Mouse (Mus musculus) right cerebral cortex, postnatal 25 days (tissue): Measurements from ENCODE around the gene R3hcc1l.

Experiments used
- DNase-seq: peaks from one replicate; pipeline ENCODE4 v3.0.0; 2022

The R3hcc1l gene

DNA sequence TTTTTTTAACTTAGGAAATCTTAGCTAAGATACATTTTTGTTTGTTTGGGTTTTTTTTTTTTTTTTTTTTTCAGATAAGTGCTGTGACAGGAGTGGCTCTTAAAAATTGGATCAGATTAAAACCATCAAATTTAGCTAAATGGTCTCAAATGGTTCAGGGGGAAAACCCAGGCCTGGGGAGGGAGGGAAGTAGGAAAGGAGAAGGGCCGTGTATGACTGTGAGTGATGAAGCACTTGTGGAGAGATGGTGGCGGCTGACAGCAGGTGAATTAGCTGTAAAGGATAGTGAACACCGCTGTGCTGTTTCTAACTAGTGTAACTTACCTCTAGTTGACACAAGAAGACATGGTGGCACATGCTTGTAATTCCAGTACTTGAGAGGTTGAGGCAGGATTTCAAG, 40.1 kb downstream of the R3hcc1l start:
- DNase-seq = no peak

DNA sequence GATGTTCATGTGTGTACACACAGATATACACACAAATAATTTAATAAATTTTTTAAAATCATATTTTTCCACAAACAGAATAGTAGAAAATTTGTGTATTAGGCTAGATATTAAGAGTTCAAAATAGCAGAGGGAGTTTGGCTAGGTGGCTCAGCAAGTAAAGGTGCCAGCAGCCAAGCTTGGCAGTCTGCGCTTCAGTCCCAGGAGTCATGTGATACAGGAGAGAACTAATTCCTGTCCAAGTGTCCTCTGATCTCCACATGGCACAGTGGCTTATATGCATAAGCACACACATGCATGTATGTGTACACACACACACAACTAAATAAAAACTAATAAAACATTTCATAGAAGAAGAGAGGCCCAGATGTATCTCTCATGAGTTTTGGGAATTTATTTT, 43.4 kb downstream of the R3hcc1l start:
- no peak for DNase-seq

DNA sequence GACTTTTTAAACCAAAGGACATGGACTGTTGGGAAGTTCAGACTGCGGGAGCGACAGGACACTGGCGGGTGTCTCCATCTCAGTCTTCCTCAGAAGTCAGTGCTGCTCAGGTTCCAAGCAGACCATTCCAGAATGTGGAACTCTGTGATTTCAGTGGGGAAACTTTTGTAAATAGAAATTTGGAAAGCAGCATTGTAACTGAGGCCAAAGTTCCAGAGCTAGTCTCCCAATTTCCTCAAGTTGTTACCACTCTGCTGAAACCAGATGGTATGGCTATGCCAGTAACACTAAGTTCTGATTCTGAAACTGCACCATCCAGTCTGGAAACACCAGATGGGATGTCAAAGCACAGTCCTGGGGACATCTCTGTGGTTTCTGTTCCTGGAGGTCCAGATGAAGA, 44.4 kb downstream of the R3hcc1l start:
- DNase-seq = no peak

DNA sequence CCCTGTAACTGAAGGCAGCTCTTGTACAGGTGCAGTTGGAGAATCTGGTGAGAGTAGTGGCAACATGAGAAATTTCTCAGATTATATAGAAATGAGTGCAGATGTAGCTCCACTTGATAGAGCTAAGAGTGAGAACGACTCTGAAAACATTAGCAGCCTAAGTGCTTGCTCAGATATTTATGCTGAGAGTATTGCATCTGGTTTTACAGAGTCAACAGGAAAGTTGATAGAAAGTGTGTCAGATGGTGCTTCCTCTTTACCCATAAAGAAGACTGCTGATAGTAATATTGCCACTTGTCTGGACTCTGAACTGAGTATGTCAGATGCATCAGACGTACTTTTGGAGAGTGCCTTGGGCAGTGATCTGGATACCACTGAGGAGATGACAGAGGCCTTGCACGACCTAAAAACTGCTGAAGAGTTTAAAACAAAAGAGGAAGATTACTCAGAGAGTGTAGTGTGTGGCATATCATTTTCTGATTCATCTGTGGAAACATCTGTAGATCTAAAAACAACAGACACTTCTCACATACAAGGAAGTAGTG, 45.2 kb downstream of the R3hcc1l start:
- no peak for DNase-seq

DNA sequence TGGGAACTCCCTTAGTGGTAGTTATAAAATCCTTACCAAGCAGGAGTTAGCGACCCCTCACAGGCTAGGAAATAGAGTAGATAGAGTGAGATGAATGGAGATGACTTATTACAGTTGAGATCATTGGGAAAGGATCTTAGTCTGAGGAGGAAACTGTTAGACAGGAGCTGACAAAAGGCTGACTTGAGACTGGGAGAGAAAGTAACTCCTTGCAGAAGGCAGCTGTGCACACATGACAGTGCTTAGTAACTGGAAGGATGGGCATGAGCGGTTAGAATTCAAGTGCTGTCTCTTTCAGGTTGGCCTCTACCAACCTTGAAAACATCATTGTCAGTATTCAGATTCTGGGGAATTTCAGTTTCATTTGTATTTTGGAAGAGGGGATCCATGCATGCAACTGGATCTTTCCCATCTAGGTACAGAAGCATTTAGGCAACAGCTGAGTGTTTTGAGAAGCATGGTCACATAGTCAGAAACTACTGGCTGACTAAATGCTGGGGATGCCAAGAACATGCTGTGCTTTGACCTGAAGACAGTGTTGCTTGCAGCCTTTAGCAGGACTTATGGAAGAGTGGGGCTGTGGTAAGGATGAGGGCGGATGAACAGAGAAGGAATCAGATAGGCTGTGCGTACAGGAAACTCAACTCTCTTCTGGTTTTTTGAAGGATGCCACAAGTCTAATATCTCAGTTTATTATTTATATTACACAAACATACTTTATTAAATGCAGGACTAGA, 47.9 kb downstream of the R3hcc1l start:
- DNase-seq = no peak

DNA sequence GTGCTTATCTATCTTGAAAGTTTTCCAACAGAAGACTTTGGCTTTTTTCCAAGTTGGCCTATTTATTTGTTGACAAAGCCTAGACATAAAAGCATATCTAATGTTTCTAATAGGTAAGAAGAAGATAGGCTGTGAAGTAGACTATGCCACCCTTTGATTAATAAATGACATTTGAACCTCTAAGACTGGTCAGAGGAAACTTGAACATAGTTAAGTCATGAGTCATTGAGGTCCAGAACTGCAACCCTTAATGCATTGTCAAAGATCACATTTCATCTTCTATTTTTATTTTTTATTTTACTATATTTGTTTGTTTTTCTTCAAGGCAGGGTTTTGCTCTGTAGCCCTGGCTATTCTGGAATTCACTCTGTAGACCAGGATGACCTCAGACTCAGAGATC, 48.5 kb downstream of the R3hcc1l start:
- no peak for DNase-seq

DNA sequence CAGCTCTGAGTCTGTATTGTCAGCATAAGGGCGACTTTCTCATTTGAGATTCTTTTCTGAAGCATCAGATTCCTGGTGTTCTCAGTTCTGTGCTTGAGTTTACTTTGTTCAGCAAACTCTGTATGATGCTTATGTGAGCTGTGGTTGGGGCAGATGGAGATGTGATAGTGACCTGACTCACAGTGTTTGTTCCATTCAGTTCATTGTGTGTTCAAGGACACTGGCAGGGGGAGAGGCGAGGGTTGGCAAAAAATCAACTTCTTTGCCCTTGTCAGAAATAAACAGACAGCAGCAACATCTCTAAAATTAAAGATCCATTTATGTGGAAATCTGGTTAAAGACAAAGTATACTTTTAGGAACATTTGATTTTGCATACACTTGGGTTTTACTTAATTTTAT, 50.5 kb downstream of the R3hcc1l start:
- DNase-seq = no peak

DNA sequence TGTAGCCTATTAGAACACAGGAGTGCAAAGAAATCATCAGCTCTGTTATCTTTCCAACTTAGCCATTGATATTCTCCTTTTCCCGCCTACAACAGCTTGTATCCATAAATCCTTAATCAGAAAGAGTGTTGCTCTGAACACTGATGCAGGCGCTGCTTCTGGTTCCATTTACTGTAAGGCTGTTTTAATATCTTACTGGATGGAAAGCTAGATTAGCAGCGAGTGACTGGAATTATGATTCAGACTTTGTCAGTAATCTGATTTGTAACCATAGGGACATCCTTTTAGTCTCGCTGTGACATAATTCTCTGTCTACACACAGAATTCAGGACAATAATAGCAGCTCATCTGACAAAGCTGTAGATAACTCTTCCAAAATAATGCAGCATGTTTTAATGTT, 52.7 kb downstream of the R3hcc1l start:
- DNase-seq = no peak

DNA sequence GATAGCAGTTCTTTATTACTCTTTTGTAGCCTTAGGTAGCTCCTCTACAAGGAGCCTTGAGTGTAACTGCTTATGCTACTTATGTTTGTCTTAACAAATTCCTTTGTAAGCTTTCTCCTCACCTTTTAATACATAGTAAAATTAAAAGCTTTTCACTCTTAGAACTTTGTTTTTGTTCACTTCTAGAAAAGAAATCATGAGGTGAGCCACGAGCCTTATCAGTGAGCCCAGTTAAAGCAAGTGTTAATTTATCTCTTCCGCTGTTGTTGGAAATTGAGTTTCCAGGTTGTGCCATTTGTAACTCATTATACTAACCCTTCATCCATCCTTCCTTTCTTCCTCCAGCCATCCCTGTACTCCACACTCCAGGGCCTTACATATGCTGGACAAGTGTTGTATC, 56.8 kb downstream of the R3hcc1l start:
- no peak for DNase-seq

DNA sequence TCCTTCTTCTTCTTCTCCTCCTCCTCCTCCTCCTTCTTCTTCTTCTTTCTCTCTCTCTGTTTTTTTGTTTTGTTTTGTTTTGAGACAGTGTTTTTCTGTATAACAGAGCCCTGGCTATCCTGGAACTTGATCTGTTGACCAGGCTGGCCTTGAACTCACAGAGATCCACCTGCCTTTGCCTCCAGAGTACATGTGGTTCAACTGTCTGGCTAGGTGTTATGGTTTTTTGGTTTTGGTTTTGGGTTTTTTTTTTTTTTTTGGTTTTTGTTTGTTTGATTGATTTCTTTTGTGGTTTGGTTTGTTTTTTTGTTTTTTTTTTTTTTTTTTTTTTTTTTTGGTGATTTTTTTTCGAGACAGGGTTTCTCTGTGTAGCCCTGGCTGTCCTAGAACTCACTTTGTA, 58.3 kb downstream of the R3hcc1l start:
- DNase-seq = no peak

DNA sequence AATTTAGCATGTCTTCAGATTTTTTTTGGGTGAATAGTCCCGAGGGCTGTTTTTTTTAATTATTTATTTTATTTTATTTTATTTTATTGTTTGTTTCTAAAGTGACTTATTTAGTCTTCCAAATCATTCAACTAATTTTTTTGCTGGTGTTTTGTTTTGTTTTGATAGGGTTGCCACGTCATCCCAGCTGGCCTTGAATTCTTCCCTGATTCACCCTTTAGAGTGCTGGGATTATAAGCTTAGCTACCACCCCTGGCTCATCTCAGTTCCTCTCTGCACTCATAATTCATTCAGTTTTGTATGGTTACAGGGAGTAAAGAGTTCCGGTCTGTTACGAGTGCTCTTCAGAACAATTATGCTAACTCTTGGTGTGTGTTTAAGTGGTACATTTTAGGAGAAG, 60.1 kb downstream of the R3hcc1l start:
- no peak for DNase-seq

DNA sequence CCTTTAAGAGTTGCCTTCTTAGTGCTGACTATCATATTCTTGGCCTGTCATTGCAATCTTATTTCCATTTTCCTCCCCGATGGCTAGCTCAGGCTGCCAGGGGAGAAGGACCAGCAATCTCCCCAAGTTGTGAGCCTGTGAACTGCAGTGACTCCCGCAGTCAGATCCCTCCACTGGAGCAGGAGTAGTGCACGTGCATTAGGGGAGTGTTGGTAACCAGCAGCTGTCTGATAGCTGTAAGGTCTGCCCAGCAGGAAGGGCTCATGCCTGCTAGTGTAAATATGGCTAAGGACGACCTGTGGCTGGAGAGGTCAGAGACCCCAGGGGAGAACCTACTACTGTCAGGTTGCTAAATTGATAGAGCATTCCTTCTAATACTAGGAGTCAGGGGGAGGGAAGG, 62.1 kb downstream of the R3hcc1l start:
- no peak for DNase-seq

DNA sequence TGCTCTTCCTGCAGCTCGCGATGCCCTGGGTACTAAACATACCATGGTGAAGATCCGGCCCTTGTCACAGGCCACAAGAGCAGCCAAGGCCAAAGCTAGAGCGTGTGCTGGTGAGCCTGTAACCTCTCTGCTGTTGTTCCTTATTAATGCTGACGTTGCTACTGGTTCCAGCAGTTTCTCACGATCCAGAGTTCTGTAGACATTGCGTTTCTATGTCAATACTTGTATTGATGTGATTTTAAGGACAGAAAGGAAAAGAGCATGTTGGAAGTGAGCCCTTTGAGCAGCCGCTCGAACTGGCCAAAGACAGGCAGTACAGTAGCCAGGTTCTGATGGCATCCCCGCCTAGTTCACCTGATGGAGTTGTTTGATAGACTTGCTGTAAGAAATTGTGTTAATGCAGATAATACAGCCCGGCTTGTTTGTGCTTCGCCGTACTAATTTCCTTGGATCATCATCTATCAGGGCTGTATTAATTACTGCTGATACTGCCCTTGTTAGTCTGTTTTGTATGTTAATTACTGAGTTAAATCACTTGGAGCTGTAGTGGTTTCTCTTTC, 64.3 kb downstream of the R3hcc1l start:
- no peak for DNase-seq

DNA sequence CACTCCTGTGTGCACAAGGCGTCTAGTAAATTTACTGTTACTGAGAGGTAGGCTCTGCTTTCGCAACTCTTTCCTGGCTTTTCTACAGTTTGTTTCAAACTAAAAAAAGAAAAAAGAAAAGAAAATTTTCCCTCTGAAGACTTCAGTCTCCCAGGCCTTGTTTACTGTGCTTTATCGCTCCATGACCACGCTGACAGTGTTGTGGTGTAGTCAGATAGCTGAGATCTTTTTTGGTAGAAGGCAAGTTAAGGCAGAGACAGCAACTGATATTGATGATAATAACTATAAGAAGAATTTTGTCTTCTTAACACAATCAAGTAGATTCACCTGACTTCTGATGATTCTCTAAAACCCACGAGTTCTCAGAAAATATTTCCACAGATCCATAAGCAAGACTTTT, 65.1 kb downstream of the R3hcc1l start:
- no peak for DNase-seq

DNA sequence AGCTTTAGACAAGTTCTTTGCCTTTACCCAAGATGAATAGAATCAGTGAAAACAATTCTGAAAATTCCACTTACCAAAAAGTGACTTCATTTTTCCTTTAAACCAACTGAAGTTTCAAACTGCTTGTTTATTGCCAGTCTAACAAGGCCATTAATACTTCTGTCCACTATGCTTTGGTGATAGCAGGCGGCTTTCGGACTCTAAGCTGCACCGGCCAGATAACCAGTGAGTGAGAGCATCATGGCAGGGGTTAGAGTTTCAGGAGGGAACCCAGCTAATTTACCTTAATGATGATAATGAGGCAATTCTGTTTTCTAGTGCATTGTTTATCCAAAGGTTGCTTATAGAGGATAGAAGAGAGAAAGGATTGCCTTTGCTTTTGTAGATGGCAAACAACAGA, 65.6 kb downstream of the R3hcc1l start:
- DNase-seq = no peak

DNA sequence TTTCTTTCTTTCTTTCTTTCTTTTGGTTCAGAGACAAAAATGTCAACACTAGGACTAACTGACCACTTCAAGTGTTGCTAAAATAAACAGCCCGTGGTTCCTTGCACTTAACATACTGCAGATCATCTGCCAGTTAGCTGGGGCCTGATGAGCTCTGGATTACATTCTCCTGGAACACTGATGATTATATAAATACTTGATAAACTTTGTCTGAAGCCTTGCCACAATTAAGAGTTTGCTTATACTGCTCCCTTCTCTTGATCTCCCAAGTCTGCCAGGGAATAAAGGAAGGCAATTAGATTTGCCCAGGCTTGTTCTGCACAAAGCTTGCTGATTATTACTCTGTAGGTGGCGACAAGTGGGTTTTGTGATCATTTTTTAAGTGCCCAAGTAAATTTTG, 69.1 kb downstream of the R3hcc1l start:
- no peak for DNase-seq

DNA sequence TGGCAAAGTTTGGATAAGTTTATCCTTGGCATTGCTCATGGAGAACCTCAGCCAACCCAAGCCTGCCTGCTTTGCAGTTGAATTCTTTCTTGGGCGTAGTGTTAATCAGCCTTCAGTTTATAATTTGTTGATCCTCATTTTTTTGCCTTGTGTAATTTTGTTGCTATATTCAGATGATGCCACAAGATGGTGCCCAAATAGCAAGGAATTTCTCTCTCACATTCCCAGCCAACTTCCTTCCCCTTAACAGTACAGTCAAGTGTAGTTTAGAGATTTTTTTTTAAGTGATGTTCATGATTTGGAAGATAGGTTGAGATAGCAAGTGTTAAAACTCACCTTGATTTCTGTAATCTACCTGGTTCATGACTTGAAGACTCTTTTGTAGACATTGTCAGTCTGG, 70.7 kb downstream of the R3hcc1l start:
- no peak for DNase-seq

DNA sequence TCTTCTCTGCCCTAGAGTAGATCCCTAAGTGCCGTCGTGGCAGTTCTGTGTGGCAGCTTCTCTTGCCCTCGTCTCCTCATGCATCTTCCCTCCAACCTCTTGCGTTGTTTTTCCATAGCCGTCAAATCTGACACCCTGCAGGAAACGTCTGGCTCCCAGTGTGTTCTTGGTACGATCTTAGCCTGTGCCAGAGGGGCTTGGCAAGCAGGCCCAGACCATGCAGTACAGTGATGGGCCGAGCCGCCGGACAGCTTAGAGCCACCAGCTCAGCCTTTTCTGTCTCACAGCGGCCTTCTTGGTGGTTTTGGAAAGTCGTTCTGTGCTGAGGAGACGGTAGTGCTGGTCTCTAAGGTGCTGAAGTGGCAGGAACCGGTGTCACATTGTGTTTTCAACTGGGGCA, 73.0 kb downstream of the R3hcc1l start:
- no peak for DNase-seq

DNA sequence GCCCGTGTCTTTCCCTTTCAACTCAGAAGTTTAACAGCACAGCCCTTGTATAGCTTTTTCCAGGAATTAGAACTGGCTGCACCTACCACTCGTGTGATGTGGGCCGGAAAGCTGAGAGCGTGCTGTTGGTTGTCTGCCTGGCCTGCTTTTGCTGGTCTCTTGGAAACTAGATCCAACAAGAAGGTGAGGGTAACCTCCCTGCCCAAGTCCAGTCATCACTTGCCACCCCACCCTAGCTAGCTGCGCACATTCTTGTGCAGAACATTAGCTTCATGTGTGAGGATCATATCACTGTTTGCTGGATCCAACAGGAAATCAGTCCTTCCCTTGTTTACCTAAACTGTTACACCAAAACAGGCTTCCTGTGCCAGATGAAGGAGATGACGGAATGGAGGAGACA, 74.9 kb downstream of the R3hcc1l start:
- DNase-seq = no peak

DNA sequence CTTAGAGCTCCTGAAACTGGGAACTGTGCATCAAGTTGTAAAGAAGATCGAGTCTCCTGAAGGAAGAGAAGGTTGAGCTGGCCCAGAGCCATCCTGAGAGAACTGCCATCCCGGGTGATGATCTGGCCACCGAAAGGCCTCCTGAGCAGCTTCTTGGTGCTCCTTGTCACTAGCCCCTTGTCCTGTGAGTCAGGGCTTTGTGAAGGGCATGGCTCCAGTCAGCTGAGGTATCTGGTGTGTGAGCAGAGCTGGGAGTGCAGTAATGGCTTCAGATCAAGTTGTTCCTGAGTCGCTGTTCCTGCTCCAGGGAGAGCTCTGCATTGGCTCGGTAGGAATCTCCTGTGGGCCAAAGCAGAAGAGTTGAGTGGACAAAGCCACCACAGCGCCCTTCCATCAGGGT, 76.5 kb downstream of the R3hcc1l start:
- DNase-seq = no peak

DNA sequence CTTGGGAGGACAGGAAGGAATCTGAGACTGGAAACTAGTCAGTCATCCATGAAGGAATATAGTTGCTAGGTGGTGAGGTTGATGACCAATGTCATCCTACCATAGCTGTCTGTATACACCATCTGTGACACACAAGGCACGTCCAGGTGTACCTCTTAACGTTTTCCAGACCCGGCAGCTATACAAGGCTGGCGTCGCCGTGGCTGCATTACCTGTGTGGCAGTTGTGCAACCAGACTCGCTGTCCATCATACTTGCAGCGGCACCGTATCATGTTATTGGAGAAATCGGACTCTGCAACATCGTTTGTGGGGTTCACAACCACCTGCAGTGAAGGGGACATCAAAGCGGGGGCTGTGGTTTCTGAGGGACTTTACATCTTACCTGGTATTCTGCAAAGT, 78.7 kb downstream of the R3hcc1l start:
- no peak for DNase-seq

DNA sequence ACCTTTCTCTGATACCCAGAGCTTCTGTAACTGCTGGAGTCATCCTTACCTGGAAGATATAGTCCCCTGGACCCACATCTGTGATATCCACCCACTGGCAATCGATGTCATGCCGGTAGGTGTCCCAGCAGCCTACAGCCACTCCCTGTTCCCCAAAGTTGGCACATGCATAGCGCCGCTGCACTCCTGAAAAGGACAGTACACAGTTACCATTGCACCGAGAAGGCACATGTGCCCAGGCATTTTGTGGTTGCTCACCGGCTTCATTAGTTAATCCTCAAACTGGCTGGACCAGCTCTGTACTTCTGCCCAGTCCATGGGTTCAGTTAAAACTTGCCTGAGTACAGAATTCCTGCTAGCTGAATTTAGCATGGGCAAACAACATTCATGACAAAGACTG, 79.3 kb downstream of the R3hcc1l start:
- DNase-seq = no peak

DNA sequence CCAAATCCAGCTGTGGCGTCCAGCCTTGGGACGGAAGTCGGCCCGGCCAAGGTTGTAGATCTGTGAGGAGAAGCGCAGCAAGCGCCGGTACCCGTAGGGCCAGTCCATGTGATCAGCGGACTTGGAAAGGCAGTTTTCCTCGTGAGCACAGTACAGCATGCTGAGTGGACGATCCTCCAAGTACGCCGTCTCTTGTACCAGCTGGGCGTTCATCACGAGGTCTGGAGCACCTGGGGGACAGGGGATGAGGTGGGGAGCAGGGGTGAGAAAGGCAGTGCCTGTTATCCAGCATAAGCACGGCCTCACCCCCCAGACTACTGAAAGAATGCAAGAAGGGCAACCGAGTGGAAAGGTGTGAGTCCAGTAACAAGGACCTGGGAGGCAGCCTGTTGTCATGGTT, 81.3 kb downstream of the R3hcc1l start:
- no peak for DNase-seq

DNA sequence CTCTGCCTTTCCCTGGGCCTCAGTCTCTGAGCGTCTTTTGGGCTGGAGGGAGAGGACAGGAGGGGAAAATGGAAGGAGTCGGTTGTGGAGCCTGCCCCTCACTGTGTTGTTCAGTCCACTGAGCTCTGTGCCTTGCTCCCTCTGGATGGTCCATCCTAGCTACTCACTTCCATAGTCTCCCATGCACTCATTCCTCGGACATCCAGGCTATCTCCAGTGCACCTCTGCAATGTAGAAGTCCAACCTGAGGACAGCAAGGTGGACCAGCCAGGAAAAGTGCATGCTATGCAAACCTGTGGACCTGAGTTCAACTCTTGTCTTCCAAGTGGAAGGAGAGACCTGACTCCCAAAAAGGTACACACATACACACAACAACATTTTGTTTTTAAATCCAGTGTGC, 82.0 kb downstream of the R3hcc1l start:
- no peak for DNase-seq

DNA sequence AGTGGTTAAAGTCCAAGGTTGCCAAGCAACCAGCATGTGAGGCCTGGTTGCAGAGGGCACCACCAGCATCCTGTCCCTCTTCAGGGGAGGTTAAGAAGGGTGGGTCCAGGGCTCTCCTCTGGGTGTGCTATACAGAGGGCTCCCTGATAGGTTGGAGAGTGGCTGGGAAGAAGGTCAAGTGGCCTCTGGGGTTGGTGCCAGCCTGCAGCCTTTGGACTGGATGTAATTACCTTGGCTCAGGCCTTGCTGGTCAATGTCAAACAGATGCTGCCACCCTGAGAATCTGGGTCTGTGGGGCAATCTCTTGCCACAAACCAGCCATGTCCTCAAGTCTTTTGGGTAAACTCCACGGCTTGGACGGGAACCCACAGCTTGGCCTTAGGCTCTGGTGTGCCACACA, 82.9 kb downstream of the R3hcc1l start:
- DNase-seq = no peak
